In the genomic region with DNA sequence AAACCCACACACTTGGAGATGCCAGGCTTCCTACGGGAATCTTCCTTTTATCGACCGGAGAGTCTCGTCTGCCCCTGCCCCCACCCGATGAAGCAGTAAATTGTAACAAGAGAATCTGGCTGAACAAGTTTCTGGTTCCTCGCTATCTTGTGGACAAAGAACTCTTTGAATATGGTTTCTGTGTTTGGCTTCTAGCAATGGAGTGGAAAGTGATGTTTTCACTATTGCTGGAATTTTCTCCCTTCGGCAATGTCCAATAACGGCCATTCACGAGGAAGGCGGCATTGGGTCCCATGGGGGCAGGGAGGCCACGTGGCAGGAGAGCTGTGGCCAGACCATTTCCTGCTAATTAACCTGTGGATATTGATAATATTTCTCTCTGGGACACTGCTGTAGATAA, we compare ENCODE assay signal across 10 mouse cellular contexts. TPM values are rescaled to one million over a fixed set of nuclear protein-coding genes. Genes with fewer than 3 reads are reported as not detected.
A peak's percentile ranks its signal among the peaks of the same experiment; 100 is the strongest.
DNase-seq lines count a peak whose midpoint lies in the region; ATAC-seq lines count a peak whose summit lies in the region.
"Had no signal": no experiment of that assay in that cellular context is flagged by ENCODE, and none has a peak within 500 bp of the region (broad histone marks: within the 10 kb centered on the region; RNA-seq: fewer than 3 reads in every experiment).

No protein-coding gene starts in this region.

- no peak overlapping the region for H3K4me3 ChIP-seq in heart, embryonic 11.5 days (ENCODE audit: low read depth, low read length)
- H3K4me3 ChIP-seq in intestine, embryonic 16.5 days (ENCODE audit: low read length), result no peak overlapping the region
- no peak overlapping the region; the same call in 1 of the 2 replicates for H3K4me3 ChIP-seq in stomach, embryonic 16.5 days (replicated peaks; ENCODE audit: low read length)

- WGBS in heart, embryonic 11.5 days (ENCODE audit: insufficient replicate concordance), result 24% methylated on average over 11 of the region's 11 CpGs
- WGBS in intestine, embryonic 16.5 days, result 12% methylated on average over 11 of the region's 11 CpGs
- WGBS in stomach, embryonic 16.5 days, result 23% methylated on average over 11 of the region's 11 CpGs

- peaks cover 6% of the 10 kb centered on the region; the same call in 1 of the 2 replicates for H3K27me3 ChIP-seq in heart, embryonic 11.5 days (ENCODE audit: control insufficient read depth, insufficient read depth, low read length)
- no peaks in the 10 kb centered on the region for H3K27me3 ChIP-seq in intestine, embryonic 16.5 days (replicated peaks; ENCODE audit: control insufficient read depth, insufficient read depth, low read length)
- H3K27me3 ChIP-seq in stomach, embryonic 16.5 days (ENCODE audit: control insufficient read depth, insufficient read depth, low read length), result no peaks in the 10 kb centered on the region

- H3K4me2 ChIP-seq in heart, embryonic 11.5 days, result peak overlapping the region; percentile 27; the same call in 1 of the 2 replicates
- peak overlapping the region; percentile 34 for H3K4me2 ChIP-seq in intestine, embryonic 16.5 days (ENCODE audit: low read depth, low read length)
- peak overlapping the region; percentile 34 for H3K4me2 ChIP-seq in stomach, embryonic 16.5 days (ENCODE audit: low read depth, low read length)

- H3K36me3 ChIP-seq in heart, embryonic 11.5 days (ENCODE audit: control insufficient read depth, insufficient read depth, low read length), result no peaks in the 10 kb centered on the region
- no peaks in the 10 kb centered on the region for H3K36me3 ChIP-seq in intestine, embryonic 16.5 days (ENCODE audit: control insufficient read depth, insufficient read depth, low read length)
- no peaks in the 10 kb centered on the region for H3K36me3 ChIP-seq in stomach, embryonic 16.5 days (ENCODE audit: control insufficient read depth, insufficient read depth, low read length)

- H3K9ac ChIP-seq in heart, embryonic 11.5 days (ENCODE audit: low read depth, low read length), result no peak overlapping the region
- H3K9ac ChIP-seq in intestine, embryonic 16.5 days (ENCODE audit: low read depth, low read length), result 0 out of 2 replicates have a peak overlapping the region, but pooled peaks have one; percentile 8
- H3K9ac ChIP-seq in stomach, embryonic 16.5 days (ENCODE audit: low read length), result peak overlapping the region; percentile 28; the same call in 1 of the 2 replicates

- peaks cover 3% of the 10 kb centered on the region; the same call in 1 of the 2 replicates for H3K9me3 ChIP-seq in heart, embryonic 11.5 days (replicated peaks; ENCODE audit: control insufficient read depth, low read length)
- peaks cover 3% of the 10 kb centered on the region; the same call in 1 of the 2 replicates for H3K9me3 ChIP-seq in intestine, embryonic 16.5 days (ENCODE audit: control insufficient read depth, low read length)
- no peaks in the 10 kb centered on the region for H3K9me3 ChIP-seq in stomach, embryonic 16.5 days (replicated peaks; ENCODE audit: control insufficient read depth, low read length)

- 0 out of 2 replicates have a peak, but pooled peaks cover 6% of the 10 kb centered on the region for H3K4me1 ChIP-seq in heart, embryonic 11.5 days (ENCODE audit: control insufficient read depth, insufficient read depth, low read length)
- H3K4me1 ChIP-seq in intestine, embryonic 16.5 days (ENCODE audit: control insufficient read depth, insufficient read depth, low read length), result peaks cover 28% of the 10 kb centered on the region
- H3K4me1 ChIP-seq in stomach, embryonic 16.5 days (ENCODE audit: control insufficient read depth, insufficient read depth, low read length), result peaks cover 9% of the 10 kb centered on the region; the same call in 1 of the 2 replicates

- DNase-seq in heart, adult 8-10 months (ENCODE audit: low spot score), result no peak
- DNase-seq in urinary bladder, adult 18-20 months (ENCODE audit: low spot score in 2 of 2), result peak; percentile 30 to 34
- DNase-seq in urinary bladder, adult 2 months (ENCODE audit: low spot score), result no peak
- DNase-seq in frontal cortex, adult 2 months (ENCODE audit: extremely low spot score in 1 of 2, low spot score in 1 of 2), result no peak
- DNase-seq in thymus, postnatal 10 days (ENCODE audit: low spot score in 2 of 2), result no peak
- DNase-seq: gastrocnemius, postnatal 36 days had no signal

- H3K27ac ChIP-seq in heart, embryonic 11.5 days (ENCODE audit: low read depth, low read length), result no peak overlapping the region
- peak overlapping the region; percentile 64 for H3K27ac ChIP-seq in intestine, embryonic 16.5 days (ENCODE audit: low read length)
- H3K27ac ChIP-seq in stomach, embryonic 16.5 days (ENCODE audit: low read length), result peak overlapping the region; percentile 59
- H3K27ac ChIP-seq: macrophage had no signal

- no peak for ATAC-seq in heart, embryonic 11.5 days (replicated peaks; ENCODE audit: insufficient number of reproducible peaks, low FRiP score, low TSS enrichment)
- peak; percentile 52; the same call in 1 of the 2 replicates for ATAC-seq in intestine, embryonic 16.5 days
- peak; percentile 50; the same call in 1 of the 2 replicates for ATAC-seq in stomach, embryonic 16.5 days (ENCODE audit: insufficient read depth, low FRiP score)

RNA-seq across cellular contexts. Expression of a gene that starts 32.8 kb away (rescaled TPM):
- 4.5 and 6.0 TPM in 2 replicates for polyA plus RNA-seq in heart, embryonic 11.5 days (2014; fragmentation: Nextera tagmentation; extraction: Ambion mirVana)
- total RNA-seq in heart, adult 8-10 months (2022), result 1 to 10 TPM; 6.2 to 8.5 (median 7.6) TPM
- polyA plus RNA-seq in urinary bladder, adult 2 months (2012; rRNA removed), result 33.0 and 44.9 TPM in 2 replicates
- polyA plus RNA-seq in intestine, embryonic 16.5 days (2015; fragmentation: Nextera tagmentation; extraction: Ambion mirVana), result 3.4 and 3.8 TPM in 2 replicates
- polyA plus RNA-seq in stomach, embryonic 16.5 days (2015; fragmentation: Nextera tagmentation; extraction: Ambion mirVana), result 5.3 and 5.8 TPM in 2 replicates
- 3.6 and 4.8 TPM in 2 replicates for polyA plus RNA-seq in frontal cortex, adult 2 months (2012; rRNA removed)

Comparison
In these comparisons a context has a peak if more than half of its experiments do, and no peak if none do; other contexts are left out.
1. DNase-seq: peak in urinary bladder, adult 18-20 months (2 of 2); none in heart, adult 8-10 months (single experiment), urinary bladder, adult 2 months (single experiment), frontal cortex, adult 2 months (0 of 2) and thymus, postnatal 10 days (0 of 2).
2. Peak in every context shown above with its lines, with median percentiles within 50 percentile points of each other: H3K4me2 ChIP-seq.